Mouse (Mus musculus) E14TG2a.4 (cell line): Measurements from ENCODE around the gene Ccdc51.

Source experiments
- CTCF ChIP-seq: conservative IDR thresholded peaks from 2 replicates; pipeline ENCODE4 v1.5.1; 2014; ENCODE audit warnings: low read length
- POU5F1 ChIP-seq: IDR thresholded peaks from 2 replicates; pipeline ENCODE4 v1.6.1; 2014; ENCODE audit warnings: low read length, borderline replicate concordance

- TF ChIP-seq CTCF: no peak
- TF ChIP-seq POU5F1: no peak
These were observed 28.8 kb downstream of the Ccdc51 start for GRCm38 (mm10) chr9:109111101-109111500.
